Mouse (Mus musculus) left cerebral cortex, postnatal 36 days (tissue): ENCODE results near the gene Igf1r. TPM values are rescaled to one million over a fixed set of nuclear protein-coding genes. Genes with fewer than 3 reads are reported as not detected.

Experiments used
- DNase-seq, 2 experiments: peaks; one replicate each; pipeline ENCODE4 v3.0.0; 2021 to 2022; ENCODE audit warnings: low spot score in 2 of 2, mixed read lengths in 1 of 2
- intact Hi-C: fragments of 180-260 bp; cut with DNase I; formaldehyde crosslinking; loops from one replicate; pipeline ENCODE4 v1.15.1; 2025
- total RNA-seq, 2 experiments: library from RNA; stranded (reverse); gene quantifications; 2 replicates each; pipeline ENCODE4 v1.2.3; 2021

Gene Igf1r
- 10 to 100 TPM; 38.4 to 62.0 TPM for total RNA-seq

DNA sequence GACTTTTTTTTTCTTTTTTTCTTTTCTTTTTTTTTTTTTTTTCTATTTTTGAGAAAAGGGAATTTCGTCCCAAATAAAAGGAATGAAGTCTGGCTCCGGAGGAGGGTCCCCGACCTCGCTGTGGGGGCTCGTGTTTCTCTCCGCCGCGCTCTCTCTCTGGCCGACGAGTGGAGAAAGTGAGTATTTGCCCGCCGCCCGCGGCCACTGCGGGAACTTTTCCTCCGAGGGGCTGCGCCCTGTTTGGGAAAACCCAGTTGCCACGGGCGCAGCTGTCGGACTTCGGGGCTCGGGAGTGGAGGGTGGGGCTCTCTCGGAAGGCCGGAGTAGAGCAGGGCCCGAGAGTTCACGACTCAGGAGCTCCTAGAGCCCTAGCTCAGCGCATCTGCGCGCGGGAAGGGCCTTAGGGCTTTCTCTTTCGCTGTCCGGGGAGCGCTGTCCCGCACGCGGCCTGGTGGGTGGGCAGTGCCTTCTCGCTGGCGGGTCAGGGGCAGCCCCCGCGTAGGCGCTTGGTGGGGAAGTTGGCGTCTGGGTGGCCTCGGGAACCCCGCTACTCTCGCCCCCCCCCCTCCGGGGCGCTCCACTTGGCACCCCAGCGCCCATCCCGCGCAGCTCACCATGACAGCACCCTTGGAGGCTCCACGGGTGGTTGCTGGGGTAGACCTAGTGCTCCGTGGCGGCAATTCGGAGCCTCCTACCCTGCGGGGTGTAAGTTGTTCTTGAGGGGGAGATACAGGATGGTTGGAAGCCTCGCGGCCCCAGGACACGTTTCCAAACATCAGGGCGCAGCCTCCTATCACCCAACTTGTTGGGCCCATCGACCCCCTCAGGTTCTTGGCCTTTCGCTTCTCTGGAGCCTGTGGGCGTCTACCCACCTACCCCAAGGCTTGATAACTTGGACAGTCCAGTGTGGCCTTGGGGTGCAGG, at the start of gene Igf1r:
Gene Igf1r (plus strand): TSS at position 51 of the 924 bp plus-strand sequence.
- intact Hi-C loops: loop anchor here (10.0 kb wide), 1 partner anchor 278 kb away; no protein-coding TSS in a partner anchor
- DNase-seq: peak; percentile 29 to 32

DNA sequence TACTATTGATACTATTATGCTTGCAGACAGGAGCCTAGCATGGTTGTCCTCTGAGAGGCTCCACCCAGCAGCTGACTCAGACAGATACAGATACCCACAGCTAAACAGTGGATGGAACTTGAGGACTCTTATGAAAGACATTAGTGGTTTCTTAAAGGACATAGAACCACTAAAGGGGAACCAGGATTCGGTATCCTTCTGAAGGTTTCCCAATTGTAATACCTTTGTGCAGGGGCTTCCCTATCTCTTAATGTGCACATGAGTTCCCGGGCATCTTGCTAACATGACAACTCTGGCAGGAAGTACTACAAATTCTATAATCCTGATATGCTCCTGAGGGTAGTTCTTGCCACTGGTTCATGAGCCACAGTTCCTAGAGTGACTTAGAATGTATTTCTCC, 46.3 kb upstream of the Igf1r start:
- intact Hi-C loops: no loop called here
- no peak for DNase-seq

DNA sequence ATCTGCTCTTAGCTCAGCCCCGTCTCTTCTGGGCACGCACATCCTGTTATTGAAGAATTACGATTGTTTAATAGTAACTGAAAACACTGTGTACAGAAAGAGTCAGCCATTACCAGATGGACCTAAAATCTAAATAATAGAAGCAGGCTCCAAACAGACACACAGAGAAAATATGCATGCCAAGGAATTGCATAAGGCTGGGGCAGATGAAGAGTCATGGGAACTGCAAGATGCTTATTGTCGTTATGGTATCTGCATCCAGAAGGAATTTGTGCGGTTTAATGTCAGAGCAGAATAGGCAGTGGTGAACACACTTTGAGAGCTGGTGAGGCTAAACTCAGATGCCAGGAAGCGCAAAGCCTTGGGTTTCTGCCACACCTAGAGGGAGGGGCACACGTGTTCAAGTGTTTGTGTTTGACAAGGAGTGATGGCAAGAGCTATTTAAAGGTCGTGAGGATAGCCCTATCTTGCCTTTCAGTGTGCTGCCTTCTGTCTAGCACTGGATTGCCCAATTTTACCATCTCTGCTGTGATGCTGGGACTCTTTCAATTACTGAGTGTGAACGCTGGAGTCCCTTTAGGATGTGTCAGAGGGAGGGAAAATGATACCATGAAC, 44.7 kb upstream of the Igf1r start:
- no peak for DNase-seq
- intact Hi-C loops: no loop called here

DNA sequence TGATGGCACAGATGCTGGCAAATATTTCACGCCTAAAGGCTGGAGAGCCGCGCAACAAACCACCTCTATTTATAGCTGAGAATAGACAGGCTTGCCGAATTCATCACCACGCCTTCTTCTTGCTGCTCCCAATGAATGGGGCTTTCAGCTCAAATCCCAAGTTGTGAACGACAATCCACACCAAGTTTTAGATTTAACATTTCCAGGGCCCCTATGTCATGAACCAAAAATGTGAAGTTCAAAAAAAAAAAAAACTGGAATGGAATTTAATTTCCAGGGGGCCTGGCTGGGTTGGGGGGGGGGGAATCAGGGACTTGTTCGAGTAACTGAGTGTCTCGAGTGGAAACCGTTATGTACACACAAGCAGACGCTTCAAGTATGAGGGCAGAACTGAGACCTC, 42.1 kb upstream of the Igf1r start:
- intact Hi-C loops: loop anchor here (2.0 kb wide), 1 partner anchor 40 kb away; no protein-coding TSS in a partner anchor
- DNase-seq: no peak

DNA sequence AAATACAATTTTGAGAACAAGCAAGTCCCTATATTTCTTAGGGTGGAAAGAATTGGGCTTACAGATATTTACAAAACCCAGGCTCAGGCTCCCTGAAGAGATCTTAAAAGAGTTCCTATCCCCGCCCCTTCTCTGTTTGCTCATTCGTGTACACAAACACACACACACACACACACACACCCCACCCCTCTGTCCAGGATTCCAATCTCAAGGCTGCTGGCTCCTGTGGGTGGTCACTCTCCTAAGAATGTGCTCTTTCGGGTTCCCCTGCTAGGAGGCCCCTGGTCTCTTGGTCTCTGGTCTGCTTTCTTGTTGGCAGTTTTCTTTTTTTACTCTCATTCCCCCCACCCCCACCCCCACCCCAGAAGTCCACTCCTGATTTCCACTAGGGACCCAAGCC, 41.7 kb upstream of the Igf1r start:
- DNase-seq: no peak
- intact Hi-C loops: loop anchor here (2.0 kb wide), 1 partner anchor 40 kb away; no protein-coding TSS in a partner anchor

DNA sequence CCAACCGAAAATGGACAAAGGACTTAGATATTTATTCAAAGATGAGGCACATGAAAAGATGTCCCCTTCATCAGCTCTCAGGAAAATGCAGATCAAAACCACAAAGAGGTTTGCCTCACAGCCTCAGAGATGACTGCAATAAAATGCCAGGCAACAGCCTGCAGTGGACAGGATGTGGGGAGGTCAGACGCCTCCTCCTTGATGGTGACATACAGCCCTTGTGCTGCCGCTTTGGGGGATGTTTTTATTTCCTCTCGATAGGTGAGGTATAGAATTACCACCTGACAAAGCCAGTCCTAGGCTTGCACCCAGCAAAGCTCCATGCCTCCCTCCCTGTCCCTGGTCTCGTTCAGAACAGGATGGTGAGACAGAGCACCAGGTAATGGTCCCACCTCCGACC, 40.8 kb upstream of the Igf1r start:
- no peak for DNase-seq
- intact Hi-C loops: loop anchor here (2.0 kb wide), 1 partner anchor 39 kb away; no protein-coding TSS in a partner anchor

DNA sequence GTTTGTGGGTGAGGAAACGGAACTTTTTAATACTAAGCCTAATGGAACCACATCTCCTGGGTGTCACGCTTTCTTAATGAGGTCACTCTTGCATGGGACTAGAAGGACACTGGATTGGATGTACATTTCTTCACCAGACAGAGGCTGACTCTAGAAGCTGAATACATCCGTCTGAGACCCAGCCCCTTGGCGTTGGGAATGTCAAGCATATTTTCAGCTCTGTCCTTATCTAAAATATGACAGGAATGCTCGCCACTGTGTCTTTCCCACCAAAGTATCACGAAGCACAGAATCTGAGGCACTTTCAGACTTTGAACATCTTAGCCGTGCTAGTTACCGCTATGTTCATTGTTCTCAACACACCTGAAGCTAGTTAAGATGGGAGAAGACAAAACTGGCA, 35.7 kb upstream of the Igf1r start:
- DNase-seq: no peak

DNA sequence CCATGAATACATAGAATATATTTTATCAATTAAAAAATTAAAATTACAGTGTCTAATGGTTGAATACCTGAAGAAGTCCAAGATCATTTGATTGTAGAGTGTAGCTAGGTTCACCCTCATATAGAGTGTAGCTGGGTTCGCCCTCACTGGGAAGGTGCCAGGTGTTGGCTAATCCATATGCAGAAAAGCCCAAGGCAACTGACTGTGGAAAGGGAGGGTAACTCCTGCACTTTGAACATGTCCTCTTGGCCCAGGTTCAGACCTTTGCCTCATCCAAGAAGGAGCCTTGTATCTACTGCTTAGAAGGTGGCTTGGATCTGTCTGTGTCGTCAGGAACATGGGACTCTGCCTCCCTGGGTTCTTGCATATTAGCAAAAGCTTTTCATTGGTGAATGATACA, 34.9 kb upstream of the Igf1r start:
- intact Hi-C loops: no loop called here

More for the DNA sequence above, 35.7 kb upstream of the Igf1r start:
- intact Hi-C loops: no loop called here

DNA sequence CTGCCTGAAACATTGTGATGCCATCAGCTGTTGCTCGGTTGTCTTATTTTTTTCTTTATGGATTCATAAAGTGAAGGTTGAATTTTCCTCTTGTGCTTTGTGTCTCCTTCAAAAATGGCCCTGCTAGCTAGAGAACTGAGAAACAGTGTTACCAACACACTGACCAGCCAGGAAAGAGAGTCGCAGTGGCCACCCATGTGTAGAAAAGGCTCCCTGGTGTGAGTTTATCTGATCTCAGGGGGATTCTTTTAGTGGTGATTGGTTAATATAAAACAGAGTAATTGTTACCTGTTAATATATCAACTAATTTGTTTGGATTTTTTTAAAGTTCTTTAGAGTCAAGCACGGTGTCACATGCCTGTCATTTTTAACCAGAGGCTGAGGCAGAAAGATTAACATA, 33.2 kb upstream of the Igf1r start:
- intact Hi-C loops: no loop called here
- DNase-seq: no peak

More for the DNA sequence above, 34.9 kb upstream of the Igf1r start:
- no peak for DNase-seq

DNA sequence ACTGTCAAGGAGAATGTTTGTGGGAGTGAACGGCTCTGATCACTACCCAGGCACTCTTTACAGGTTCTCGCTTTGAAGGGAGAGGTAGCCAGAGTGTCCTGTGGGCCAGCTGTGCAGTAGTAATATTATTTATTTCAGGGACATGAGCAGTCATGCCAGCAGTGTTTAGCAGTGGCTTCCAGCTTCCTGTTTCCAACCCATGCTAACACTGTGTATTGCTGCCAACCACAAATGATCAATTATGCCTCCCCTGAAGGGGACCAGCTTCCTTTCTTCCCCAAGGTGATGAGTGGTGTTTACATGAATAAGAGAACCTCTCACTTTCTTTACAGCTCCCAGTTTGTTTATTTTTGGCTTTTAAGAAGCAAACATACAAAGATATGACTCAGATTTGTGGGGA, 28.4 kb upstream of the Igf1r start:
- no peak for DNase-seq
- intact Hi-C loops: no loop called here

DNA sequence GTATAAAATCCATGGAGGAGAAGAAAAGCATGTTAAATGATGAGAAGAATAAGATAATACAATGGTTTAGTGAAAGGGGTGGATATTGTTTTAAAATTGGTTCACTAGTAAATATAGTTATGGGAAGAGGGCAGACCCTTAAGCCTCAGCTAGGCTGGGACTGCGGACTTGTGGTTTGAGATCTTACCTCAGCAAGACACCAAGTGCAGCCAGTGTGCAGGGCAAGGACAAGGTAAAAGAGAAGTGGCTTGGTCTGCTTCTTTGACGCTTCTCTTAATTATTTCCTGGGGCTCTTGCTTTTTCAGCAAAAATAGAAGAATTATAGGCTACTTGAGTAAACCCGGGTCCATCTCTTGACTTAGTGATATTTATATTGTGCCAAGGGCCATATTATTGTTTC, 22.5 kb upstream of the Igf1r start:
- intact Hi-C loops: no loop called here
- DNase-seq: no peak

DNA sequence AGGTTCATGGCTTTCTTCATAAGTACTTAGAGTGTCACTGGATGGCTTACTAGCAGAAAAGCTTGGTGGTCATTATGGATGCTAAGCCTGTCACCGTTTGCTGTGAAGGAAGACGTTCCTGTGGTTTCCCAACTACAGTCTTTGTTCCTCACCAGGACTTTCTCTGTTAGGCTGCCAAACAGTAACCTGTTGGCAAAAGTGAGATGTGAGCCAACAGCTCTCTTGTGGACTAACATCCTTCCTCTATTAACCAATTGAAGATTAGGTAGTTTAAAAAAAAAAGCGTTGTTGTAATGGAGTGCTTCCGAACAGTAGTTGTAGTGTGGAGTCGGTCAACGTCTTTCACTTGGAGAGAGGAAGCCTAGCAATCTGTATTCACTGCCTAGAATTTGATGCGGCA, 15.8 kb upstream of the Igf1r start:
- intact Hi-C loops: no loop called here
- DNase-seq: no peak

DNA sequence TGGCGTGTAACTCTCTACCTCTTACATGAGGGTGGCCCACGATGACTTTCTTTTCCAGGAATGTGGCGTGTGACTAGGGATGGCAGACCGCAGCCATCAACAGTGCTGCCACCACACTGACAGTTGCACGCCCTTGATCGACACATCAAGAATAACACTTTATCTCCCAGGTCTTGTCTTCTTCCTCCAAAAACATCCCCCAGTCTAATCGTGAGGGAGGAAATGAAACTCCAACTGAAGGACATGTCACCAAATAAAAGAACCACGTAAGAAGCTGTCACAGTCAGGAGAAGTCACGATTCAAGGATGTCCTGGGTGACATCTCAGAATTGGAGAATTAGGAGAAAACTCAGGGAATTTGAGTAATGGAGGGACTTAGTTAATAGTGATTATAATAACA, 8.8 kb upstream of the Igf1r start:
- DNase-seq: no peak
- intact Hi-C loops: no loop called here

DNA sequence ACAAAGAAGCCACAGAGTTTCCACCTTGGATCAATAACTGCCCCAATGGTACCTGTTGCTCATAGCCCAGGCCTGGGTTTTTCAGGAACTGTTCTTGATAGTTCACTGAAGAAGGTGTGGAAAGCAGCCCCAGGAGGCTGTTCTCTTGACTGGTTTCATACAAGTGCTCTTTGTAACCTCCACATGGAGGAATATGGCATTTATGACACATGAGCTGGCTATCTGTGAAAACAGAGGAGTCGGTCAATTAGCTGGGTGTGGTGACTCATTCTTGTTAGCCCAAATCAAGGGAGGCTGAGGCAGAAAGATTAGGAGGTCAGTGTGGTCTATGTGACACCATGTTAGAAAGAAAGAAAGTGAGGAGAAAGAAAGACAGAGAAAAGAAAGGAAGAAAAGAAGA, 5.7 kb upstream of the Igf1r start:
- DNase-seq: no peak
- intact Hi-C loops: no loop called here

DNA sequence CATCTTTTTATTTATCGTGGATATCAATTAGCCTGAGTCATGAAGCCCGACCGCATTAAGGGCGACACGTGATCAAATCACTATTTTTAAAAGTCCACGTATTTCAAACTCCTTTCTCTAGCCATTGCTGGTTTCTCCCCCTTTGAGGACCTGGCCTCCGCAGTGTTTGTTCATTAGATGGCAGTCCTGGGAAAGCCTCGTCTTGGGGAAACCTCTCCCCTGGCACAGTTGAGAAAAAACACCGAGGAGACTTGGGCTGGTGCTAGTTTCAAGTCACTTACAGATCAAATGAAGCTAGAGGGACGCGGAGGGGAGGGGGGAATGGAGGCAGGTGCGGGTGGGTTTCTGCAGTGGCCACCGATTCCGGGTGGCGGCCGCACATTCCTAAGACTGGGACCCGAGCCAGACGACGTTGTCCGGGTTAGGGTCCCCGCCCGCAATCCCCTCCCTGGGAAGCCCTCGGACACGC, 2.2 kb upstream of the Igf1r start:
- intact Hi-C loops: loop anchor here (1.0 to 10.0 kb wide), 6 partner anchors 40 to 352 kb away; no protein-coding TSS in a partner anchor
- DNase-seq: no peak

DNA sequence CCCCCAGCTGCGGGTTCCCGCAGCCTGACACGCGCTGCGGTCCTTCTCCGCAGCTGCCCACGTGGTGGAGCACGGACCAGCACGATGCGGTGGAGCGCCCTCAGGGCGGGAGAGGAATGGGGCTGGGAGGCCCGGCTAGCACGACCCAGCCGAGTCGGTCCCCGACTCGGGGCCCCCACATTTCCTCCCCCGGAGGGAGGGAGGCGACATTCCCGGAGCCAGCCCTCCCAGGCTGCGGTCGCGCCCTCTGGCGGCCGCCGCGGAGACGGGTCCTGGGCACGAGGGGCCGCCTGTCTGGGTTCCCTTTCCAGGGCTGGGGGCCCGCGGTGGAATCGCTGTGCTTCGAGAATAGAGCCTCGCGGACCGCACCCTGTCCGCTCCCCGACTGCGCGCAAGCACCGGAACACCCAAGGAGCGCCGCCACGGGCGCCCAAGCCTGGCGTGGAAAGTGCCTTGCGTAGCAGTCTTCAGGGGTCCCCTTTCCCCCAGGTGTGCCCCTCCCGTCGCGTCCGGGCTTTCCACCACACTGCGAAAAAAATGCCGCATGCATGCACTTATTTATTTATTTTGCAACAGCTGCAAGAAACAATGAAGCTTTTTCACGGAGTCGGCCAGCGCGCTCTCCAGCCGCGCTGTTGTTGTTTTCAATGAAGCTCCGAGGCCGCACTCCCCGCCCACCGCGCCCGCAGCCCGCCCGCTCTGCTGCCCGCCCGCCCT, 1.7 kb upstream of the Igf1r start:
- intact Hi-C loops: loop anchor here (1.0 to 10.0 kb wide), 8 partner anchors 40 to 352 kb away; no protein-coding TSS in a partner anchor
- peak; percentile 85 to 88 for DNase-seq

DNA sequence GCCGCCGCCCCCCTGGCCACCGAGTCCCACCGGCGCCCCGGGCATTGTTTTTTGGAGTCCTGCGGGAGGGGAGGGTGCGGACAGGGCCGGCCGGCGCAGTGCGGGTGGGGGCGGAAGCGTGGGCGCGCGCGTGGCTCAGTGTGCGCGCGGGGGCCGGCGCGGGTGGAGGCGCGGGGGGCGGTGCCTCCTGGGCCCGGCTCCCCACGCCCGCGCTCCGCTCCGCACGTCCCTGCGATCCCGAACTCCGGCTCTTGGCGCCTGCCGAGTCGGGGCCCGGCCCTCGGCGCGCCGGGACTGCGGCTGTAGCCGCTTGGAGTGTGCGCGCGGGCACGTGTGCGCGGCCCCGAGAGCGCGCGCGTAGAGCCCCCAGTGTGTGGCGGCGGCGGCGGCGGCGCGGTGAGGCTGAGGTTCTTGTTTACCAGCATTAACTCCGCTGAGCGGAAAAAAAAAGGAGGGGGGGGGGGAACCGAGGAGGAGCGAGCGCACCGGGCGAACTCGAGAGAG, 1.0 kb upstream of the Igf1r start:
- peak; percentile 93 to 97 for DNase-seq
- intact Hi-C loops: loop anchor here (1.0 to 10.0 kb wide), 7 partner anchors 41 to 351 kb away; no protein-coding TSS in a partner anchor

DNA sequence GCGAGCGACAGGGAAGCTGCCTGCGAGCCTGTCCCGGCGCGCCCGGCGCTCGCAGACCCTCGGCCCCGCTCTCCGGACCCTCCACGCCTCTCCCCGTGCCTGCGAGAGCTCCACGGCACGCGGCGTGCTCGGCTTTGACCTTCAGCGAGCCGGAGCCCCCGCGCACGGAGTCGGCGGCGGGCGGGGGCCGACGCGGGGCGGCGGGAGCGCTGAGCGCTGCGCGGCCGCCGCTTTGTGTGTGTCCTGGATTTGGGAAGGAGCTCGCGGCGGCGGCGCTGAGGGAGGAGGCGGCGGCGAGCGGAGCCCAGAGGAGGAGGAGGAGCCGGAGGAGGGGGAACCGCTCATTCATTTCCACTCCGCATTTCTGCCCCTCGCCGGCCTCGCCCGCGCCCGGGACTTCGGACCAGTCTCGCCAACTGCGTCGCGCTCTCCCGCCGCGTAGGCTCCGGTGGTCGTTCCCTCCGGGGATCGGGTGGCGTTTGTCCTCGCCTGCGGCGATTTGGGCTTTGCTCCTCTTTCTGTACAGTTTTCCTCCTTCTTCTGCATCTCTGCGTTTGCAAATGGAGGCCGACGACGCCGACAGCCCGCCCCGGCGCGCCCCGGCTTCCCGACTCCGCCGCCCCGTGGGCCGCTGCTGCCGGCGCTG, 468 bp upstream of the Igf1r start:
- peak; percentile 86 to 87 for DNase-seq
- intact Hi-C loops: loop anchor here (10.0 kb wide), 1 partner anchor 277 kb away; no protein-coding TSS in a partner anchor

DNA sequence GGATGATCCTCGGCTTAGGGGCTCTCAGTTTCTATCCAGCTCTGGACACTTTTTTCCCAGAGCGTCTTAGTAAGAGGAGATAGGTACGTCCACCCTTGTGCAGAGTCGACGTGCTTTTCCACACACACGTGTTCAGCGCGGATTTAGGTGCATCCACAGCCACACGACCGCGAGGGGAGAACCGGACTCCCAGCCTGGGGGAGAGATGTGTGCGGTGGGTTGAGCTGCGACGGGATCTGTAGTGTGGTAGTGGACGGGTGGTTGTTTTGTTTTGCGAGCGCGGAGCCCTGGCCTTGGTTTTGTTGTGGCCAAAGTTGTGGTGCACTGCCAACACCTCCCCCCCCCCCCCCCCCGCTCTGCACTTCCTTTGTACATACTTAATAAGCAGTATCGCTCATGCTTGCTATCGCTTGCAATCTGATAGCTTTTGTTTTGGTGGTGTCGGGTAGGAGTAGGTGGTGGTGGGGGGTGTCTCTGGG, 1.2 kb downstream of the Igf1r start:
- DNase-seq: no peak
- intact Hi-C loops: loop anchor here (10.0 kb wide), 1 partner anchor 279 kb away; no protein-coding TSS in a partner anchor
